Mouse (Mus musculus) gonadal fat pad, adult 2 months (tissue): Measurements from ENCODE around the gene Crkl. TPM values are rescaled to one million over a fixed set of nuclear protein-coding genes. Genes with fewer than 3 reads are reported as not detected.

Source experiments
- DNase-seq: peaks from one replicate; pipeline ENCODE4 v3.0.0-alpha.2; 2012; ENCODE audit warnings: low read depth
- polyA plus RNA-seq: library from polyadenylated mRNA; depleted of rRNA; stranded (reverse); fragments of >200 nt; gene quantifications from 2 replicates; pipeline ENCODE4 v1.2.3, GENCODE M21; 2012; rRNA removed

Gene Crkl
- polyA plus RNA-seq, 1 experiment, result 28.5 TPM

DNA sequence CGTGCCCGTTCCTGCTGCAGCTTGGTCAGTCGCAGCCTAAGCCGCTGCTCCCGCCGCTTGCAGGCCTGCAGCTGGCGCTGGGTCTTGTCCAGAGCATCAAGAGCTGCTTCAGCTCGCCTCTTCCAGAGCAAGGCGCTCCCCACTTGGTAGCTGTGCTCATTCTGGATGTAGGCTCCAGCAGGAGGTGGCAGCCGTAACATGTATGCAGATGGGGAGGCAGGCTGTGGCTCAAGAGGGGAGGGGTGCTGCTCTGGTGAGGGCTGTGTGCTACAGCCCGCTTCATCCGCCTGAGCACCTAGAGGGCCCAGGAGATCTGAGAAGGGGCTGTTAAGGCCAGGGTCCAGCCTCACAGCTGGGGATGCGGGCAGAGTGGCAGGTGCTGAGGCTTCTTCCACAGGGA, 76.5 kb downstream of the Crkl start:
- DNase-seq, result no peak

DNA sequence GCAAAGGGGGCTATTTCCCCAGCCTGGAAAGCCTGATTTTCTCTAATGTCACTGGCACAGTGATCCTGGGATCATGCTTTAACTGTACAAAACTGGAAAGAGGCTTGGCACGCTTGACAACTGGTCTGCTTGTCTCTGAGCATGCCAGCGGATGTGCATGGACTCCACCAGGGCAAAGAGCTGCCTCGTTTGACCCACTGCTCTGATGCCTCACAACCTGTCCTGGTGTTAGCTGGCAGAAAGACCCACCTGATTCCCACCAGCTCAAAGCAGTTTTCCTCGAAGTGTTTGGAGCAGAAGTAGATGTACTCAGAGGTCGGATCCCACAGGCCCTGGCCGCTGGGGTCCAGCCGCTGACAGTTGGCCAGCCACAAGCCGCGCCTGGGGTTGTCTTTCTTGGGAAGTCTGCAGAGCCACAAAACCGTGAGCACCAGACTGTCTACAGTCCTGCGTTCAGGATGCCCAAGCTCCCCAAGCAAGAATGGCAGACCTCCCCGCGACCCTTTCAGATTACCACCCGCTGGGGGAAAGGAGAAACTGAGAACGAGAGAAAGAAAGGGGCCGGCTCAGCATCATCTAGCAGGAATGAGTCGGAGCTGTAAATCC, 78.3 kb downstream of the Crkl start:
- no peak for DNase-seq

DNA sequence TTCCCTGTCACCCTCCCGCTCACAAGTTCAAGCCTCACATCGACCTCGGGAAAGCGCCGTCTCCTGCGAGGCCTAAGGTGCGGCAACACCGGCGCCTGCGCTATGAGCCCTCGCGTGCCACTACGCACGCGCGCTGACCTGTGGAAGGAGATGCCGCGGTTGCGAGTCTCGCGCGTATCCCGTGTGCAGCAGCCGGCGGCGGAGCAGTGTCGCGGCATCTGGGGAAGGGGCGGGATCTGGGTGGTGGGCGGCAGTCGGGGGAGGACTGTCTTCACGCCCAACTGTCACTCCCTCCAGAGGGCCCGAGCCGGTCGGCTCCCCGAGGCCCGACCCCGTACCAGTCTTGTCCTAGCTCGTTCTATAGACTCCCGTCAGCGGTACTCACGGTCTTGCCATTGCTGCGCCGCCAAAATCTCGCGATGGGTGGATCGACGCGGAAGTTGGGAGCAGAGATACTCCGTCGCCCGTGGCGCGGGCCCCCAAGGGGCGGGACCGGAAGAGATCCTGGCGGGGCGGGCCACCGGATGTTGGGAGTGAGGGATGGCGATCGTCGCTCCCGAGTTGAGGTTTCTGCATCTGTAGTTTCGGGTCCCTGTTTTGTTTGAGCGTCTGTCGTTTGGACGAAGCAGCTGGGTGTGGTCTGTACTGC, 79.0 kb downstream of the Crkl start, which contains the start of gene Thap7:
Gene Thap7, minus strand, starts transcription at position 497 of the 649 bp plus-strand sequence.
- DNase-seq, result no peak

DNA sequence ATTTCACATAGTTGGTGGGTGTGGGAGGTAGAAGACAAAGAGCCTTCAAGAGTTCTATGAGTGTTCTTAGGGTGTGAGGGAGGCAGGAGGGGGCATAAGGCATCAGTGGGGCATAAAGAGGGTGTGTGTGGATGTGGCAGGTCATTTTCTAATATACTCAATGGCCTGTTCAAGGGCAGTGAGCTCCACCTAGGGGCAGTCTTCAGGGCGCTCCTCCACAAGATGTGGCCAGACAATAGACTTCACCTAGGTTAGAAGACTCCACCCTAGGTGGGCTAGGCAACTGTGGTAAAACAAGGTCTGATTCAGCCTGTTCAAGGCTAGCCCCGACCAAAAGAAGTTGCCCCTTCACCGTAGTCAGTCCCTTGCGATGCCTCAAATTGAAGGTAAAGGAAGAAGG, 80.5 kb downstream of the Crkl start:
- DNase-seq, result no peak

DNA sequence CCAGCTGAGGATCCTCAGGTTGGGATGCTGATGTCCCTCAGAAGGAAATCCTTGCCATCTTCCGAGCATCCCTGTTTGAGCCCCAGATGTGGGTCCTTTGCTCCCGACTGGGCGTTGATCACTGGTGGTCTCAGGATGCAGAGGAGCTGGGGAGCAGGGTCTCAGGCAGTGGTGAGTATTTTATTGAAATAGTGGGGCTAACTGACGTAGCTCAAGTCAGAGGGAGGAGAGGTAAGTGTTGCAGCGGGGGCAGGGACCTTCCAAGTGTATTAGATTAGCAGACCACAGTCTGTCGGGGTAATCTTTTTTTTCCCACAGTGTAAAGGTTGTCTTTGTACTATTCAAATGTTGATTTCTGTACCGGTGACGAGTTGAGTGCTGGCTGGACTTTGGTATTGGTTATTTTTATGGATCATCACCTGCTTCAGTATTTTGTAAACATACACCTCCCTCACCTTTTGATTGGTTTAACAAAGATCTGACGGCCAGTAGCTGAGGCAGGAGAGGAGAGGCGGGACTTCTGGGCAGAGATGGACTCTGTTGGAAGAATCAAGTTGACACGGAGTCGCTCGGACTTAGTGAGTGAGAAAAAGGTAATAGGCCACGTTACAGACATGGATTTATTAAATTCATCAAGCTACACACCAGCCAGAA, 81.0 kb downstream of the Crkl start:
- no peak for DNase-seq

DNA sequence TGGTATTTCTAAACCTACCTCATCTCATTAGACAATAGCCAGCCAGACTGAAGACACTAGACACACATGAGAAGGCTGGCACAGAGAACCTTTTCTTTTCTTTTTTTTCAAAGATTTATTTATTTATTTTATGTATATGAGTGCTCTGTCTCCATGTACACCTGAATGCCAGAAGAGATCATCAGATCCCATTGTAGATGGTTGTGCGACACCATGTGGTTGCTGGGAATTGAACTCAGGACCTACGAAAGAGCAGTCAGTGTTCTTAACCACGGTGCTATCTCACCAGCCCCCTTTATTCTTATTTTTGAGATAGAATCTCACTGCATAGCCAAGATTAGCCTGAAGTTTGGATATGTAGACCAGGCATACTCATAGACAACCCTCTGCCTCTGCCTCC, 84.8 kb downstream of the Crkl start:
- DNase-seq, result no peak

Other genes starting within 250 kb of the Crkl start
- 48.4 and 51.4 TPM in 2 replicates for gene Ube2l3, start 249.3 kb upstream of the Crkl start, polyA plus RNA-seq
- 0.36 and 0.88 TPM in 2 replicates for gene Rimbp3, start 243.4 kb upstream of the Crkl start, polyA plus RNA-seq
- gene Hic2, start 218.4 kb upstream of the Crkl start, polyA plus RNA-seq, result 2.6 and 3.4 TPM in 2 replicates
- 15.6 and 23.2 TPM in 2 replicates for gene Tmem191c, start 175.9 kb upstream of the Crkl start, polyA plus RNA-seq
- gene Serpind1, start 120.6 kb upstream of the Crkl start, polyA plus RNA-seq, result 0.12 and 0.18 TPM in 2 replicates
- 7.1 and 9.6 TPM in 2 replicates for gene Snap29, start 46.0 kb upstream of the Crkl start, polyA plus RNA-seq
- 69.0 and 77.6 TPM in 2 replicates for gene Pi4ka, start 45.7 kb upstream of the Crkl start, polyA plus RNA-seq
- gene Aifm3, start 37.6 kb downstream of the Crkl start, polyA plus RNA-seq, result 1.9 and 3.3 TPM in 2 replicates
- gene Lztr1, start 56.7 kb downstream of the Crkl start, polyA plus RNA-seq, result 141 and 201 TPM in 2 replicates
- 79.7 and 91.9 TPM in 2 replicates for gene Thap7, start 79.1 kb downstream of the Crkl start, polyA plus RNA-seq
- 8.6 and 12.0 TPM in 2 replicates for gene Lrrc74b, start 109.3 kb downstream of the Crkl start, polyA plus RNA-seq
- 6.8 and 9.0 TPM in 2 replicates for gene P2rx6, start 109.9 kb downstream of the Crkl start, polyA plus RNA-seq
- gene Slc7a4, start 131.2 kb downstream of the Crkl start, polyA plus RNA-seq, result 214 and 332 TPM in 2 replicates
- 52.4 and 69.2 TPM in 2 replicates for gene Smpd4, start 167.4 kb downstream of the Crkl start, polyA plus RNA-seq
- 15.7 and 23.9 TPM in 2 replicates for gene Ccdc74a, start 194.5 kb downstream of the Crkl start, polyA plus RNA-seq